Mouse (Mus musculus) ZHBTc4 (cell line): ENCODE measurements around the gene Adamts14.

Experiments
- DNase-seq: peaks from one replicate; pipeline ENCODE4 v3.0.0-alpha.2; 2011; ENCODE audit warnings: low read depth, low spot score

Gene Adamts14

DNA sequence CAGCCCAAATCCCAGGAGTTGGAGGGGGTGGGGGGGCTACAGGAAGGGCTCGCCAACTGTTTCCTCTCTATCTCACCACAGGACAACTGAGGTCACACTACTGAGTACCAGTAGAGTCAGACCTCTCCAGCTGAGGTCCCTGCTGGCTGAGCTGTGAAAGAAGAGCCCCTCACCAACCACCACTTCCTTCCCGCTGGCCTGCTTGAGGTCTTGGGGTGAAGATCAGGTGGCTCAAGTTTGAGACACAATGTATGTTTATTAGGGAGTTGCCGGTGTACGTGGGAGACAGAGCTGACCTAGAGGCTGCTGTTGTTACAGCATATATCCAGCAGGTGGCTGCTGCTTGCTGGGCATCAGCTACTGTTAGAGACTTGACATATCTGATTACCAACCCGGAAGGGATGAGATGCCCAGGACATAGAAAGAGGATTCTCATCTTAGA, 2.5 kb upstream of the Adamts14 start:
- peak; percentile 79 for DNase-seq

DNA sequence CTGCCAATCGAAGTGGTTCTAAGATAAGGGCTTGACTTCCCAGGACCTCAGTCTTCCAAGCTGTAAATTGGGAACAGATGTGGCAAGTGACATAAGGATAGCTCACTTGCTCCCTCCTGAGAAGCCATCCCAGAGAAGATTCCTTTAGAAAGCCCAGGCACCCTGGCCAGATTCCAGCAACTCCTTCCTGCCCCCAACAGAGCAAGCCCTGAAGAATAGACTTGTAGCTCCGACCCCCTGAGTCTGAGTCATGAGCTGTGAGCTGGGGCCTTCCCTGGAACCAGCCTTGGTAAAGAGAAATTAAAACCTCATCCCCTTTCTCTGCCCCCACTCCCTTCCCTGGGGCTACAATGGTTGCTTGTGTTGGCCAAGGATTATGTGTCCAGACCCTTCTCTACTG, 1.3 kb upstream of the Adamts14 start:
- DNase-seq = no peak

DNA sequence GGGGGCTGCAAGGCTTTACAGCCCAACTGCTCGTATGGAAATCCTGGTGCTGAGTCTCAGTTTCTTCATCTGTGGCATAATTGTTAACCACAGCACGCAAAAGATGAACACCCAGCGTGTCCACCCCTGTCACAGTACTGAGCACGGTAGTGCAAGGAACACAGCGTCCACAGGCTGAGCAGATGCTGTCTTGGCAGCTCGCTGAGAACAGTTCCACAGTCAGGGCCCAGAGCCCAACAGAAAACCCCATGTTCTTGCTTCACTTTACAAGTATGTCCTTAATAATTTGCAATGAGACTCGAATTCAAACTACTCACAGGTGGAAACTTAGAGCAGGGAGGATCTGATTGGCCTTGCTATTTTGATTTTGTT, 592 bp upstream of the Adamts14 start:
- DNase-seq = no peak

DNA sequence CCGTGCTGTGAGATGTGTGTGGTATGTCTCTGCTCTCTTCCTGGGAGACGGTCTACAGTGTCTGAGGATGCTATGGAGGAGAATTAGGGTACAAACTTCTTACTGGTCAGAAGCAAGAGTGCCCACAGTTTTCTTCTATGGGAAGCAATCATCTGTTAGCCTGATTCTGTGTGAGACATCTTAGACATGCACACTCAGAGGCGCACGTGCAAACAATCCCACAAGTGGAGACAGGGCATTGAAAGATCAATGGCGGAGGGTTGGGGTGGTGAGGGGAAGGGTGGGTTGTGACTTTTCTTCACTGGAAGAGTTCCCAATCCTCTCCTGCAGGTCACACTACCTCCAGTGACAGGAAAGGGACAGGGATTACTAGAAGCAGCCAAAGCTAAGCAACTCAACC, 607 bp downstream of the Adamts14 start:
- no peak for DNase-seq

DNA sequence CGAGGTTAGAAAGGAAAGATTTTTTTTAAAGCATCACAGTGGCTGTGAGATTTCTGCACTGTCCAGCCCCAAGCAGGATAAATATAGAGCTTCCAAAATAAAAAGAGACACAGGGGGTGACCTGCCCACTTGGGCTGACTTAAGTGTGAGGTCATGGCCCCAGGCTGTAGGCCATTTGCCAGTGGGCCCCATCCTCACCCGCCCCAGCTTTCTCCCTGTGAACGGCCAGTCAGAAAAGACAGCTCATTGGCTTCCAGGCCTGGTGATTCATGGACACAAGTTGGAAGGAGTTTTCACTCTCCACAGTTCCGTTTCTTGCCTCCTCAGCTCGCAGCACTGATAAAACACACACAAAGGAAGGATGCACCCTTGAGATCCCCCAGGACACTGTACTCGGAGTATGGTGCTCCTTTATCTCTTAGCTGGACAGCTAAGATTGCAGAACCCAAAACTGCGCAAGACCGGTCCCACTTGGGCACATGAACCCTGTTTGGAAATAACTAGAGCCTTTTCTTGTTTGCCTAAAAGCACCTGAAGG, 1.1 kb downstream of the Adamts14 start:
- DNase-seq = no peak

DNA sequence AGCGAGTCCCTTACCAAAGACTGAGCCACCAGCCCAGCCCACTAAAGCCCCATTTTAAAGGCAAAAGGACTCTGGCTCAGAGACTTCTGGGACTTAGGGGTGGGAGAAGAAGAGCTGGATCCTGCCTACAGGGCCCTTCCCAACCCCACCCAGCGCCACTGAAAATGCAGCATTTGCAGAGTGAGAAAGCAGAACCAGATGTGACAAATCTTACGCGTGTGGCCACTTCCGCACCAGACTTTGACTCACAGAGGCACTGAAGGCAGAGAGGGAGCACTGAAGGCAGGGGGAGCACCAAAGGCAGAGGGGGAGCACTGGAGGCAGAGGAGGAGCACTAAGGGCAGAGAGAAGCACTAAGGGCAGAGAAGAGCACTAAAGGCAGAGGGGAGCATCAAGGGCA, 5.9 kb downstream of the Adamts14 start:
- DNase-seq = no peak

DNA sequence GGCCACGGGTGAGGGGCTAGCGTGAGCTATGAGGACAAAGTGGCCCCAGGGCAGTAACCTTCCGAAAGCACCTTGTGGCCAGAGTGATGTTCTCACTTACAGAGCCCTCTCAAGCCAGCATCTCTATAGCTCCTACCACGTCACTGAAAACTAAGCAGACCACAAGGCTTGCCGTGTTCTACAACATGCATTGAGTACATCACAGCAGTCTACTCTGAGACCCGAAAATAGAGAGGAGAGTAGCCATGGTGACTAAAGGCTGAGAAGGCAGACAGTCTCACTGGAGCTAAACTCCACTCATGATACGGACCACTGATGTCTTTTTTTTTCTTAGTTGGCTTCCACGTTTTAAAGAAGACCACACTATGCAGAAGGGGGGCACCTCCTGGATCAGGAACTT, 9.6 kb downstream of the Adamts14 start:
- DNase-seq = no peak

DNA sequence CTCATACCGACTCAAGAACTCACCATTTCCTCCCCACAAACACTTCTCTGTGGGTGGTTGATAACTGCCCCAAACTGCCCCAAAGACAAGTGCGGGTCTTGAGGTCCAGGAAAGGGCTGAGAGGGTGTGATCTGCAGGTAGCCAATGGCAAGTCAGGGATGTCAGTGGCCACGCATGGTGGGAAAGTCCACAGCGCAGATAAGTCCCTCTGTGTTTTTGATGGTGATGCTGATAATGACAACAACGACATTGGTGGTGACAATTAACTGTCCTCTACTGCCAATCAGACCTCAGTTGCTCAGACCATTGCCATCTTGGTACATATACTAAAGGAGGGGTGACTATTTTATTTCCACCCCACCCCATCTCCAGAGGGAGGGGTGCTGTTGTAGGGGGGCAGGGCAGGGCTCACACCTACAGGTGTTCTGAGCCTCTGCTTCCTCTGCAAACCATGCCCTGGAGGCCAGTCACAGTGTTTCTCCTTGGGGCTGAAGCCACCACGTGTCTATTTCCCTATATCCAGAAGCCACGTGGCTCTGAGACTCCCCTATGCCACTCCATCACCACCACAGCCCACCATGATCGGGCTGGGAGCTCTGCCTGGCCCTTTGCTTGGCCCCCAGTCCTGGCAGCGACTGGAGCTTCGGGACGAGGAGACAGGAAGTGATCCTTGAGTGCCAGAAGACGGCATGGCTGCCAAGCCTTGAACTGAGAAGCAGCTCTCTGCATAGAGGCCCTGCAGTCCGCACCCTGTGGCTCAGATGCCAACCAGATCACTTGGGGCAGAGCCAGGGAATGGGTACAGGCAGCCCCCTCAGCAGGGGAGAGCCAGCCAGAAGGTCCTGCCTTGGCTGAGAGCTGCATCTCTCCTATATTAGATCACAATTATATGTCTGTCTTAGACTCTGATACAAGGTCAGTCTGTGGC, 11.7 kb downstream of the Adamts14 start:
- no peak for DNase-seq

DNA sequence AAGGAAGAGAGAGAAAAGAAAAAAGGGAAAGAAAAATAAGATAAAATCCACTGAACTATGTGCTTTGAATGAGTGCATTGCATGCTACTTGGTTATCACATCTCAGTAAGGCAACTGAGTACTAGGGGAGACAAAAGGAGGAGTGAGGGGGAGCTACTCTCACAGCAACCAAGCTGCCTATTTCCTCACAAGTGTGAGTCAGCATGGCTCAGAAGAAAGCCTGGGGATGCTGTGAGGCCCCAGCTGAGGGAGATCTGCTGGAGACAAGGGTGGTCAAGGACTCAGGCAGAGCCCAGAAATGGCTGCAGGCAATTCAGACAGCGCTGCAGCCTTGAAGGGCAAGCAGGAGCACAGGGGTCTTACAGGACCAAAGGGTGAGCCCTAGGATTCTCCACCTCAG, 15.1 kb downstream of the Adamts14 start:
- no peak for DNase-seq

DNA sequence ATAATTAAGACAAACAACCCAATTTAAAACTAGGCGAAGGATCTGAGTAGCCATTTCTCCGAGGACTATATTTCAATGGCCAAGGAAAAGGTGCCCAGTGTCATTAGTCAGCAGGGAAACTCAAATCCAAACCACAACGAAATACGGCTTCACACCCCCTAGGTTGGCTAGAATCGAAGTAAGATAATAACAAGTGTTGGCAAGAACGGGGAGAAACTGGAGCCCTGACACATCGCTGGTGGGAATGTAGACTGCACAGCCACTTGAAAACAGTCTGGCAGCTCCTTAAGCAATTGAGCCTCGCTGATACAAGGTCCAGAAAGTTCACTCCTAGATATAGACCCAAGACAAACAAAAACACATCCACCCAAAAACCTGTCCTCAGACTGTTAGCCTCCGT, 16.6 kb downstream of the Adamts14 start:
- DNase-seq = no peak

DNA sequence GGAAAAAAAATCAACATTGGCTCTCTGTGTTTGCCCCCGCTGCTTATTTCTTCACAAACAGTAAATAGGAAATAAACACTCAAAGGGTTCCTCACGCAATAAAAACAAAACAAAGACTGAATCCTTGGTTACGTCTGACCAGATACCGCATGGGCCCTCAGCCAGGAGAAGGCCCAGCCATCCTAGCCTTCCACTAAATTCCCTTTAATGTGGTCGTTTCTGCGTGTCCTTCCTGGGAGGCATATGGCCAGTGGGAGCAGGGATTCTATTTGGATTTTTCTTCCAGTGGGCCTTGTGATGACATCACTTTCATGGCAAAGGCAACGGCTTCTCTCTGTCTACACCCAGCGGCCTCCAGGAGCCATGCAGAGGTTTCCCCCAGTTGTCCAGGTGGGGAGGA, 18.0 kb downstream of the Adamts14 start:
- no peak for DNase-seq

DNA sequence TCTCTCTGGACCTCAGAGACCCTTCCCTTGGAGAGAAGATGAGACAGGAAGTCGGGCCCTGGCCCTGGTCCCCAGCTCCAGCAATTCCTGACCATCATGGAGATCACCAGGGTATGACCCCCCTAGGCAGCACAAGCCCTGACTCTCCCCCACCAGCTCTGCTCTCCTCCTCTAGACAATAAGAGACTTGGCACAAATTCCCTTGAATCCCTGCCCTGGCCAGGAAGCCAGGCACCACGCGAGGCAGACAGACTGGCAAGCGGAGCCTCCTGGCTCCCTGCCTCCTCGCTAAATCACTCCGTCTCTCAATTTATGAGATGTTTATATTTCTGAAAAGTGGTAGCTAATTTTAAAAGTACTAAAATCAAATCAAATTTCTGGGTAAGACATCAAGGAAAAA, 18.5 kb downstream of the Adamts14 start:
- no peak for DNase-seq

DNA sequence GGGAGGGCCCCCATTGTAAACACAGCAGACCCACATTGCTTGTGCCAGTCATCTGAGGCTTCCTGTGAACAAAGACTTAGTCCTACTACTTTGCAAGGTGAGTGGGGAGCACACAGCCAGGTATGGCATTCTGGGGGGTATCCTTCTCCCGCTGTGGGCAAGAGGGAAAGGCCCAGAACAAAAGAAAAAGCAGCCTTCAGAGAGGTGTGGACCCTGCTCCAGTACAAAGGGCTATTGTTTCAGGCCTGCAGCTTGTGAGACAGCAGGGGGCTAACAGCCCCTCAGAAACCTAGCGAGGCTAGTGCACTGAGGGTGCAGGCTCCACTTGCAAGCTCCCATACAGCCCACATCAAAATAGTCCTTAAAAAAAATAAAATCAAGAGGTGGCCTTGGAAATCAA, 23.3 kb downstream of the Adamts14 start:
- DNase-seq = no peak

DNA sequence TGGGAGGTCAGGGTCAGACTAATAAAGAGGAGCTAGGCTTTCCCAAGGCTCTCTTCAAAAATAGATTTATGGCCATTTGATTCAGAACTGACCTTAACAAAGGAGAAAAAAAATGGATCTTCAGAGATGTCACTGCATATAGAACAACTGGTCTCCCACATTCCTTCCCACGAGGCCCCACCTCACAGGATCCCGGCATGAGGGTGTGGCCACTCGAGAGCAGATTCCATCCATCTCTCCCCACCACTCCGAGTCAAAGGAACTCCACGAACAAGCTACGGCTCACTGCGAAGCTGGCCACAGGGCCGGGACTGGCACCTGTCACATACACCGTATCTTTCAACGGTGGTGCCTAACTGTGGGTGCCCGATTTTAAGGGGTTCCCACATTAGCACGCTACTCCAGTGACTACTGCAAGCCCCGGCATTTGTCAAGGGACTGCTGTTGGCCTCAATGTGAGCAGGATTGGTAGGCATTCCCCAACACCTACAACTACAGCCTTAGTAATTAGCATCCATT, 24.6 kb downstream of the Adamts14 start:
- peak; percentile 56 for DNase-seq

DNA sequence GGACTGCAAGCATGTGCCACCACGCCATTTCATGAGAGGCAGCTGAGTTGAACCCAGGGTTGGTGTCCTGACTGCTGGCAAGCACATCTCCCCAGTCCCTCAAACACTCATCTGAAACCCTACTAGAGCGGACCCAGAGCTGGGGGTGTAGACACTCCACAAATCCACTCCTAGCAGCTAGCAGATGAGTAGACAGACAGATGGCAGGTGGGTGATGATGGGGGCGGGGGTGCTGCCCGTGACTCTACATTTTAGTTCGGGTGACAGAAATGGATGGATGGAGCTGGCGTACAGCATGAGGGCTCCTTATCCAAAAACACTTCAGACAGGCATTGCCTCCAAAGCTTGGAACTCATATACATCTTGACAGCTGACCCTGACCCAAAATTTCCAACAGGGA, 26.9 kb downstream of the Adamts14 start:
- DNase-seq = no peak

DNA sequence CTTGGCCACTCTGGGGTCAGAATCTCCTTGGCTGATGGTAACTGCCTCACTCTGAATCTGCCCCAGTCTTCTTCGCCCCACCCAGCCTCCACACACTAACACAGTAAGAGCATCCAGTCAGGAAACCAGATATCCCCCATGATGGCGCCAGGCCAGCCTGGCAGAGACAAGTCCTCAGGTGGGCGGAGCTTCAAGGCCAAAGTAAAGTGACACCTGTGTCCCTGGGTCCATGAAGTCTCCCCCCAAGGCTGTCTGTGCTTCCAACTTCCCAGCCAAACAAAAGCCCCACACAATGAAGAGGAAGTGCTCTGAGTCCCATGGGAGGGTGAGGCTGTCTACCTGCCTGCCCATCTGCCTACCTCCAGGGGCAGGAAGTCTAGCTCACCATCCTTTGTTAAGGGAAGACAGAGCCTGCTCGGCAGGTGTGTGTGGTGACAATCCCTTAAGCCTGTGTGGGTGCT, 31.2 kb downstream of the Adamts14 start:
- peak; percentile 69 for DNase-seq

DNA sequence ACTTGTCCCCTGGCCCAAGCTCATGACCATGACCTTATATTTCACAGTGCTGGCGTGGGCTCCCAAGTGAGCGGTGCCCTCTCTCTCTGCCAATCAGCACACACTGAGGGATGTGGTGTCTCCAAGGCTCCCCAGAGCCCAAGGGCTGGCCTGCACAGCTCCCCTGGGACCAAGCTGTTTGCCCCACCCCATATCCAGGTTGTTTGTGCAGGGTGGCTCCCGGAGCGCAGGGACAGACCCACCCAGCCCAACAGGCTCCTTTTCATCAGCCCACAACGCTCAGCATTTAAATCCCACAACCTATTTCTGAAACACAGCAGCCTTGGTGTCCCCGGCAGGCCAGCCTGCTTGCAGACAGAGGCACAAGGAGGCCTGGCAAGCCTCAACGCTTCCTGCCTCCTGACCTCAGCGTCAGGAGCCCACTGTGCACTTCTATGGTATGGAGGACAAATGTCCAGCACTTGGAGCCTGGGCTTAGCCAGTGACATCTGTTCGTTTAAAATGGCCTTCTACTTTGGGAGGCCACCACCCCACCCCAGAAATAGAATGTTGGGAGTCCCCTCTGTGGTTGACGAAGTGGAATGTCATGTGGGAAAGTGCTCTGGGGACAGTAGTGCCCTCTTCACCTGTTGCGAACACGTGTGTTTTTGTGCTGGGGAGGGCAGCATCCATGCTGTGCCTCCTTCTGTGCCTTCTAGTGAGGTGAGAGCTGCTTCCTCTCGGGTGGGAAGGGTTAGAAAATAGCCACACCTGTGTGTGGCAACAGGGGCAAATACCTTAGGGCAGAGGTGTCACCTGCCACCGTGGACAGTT, 32.9 kb downstream of the Adamts14 start:
- no peak for DNase-seq

DNA sequence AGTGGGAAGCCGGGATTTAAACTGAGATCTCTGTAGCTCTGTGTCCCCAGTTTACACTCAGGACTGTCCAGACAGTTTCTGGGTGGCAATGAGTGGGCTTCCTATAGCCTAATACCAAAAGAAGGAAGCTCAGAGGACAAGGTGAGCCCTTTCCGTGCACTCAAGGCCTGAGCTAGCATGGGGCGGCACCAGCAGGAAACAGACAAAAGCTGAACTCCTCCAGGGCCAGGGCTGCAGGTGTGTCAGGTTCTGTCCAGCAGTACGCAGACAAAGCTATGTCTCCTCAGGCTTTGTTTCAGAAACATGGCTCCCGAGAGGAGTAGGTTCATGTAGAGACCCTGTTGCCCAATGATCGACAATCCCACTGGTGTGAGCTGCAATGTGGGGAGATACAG, 35.9 kb downstream of the Adamts14 start:
- peak; percentile 57 for DNase-seq

DNA sequence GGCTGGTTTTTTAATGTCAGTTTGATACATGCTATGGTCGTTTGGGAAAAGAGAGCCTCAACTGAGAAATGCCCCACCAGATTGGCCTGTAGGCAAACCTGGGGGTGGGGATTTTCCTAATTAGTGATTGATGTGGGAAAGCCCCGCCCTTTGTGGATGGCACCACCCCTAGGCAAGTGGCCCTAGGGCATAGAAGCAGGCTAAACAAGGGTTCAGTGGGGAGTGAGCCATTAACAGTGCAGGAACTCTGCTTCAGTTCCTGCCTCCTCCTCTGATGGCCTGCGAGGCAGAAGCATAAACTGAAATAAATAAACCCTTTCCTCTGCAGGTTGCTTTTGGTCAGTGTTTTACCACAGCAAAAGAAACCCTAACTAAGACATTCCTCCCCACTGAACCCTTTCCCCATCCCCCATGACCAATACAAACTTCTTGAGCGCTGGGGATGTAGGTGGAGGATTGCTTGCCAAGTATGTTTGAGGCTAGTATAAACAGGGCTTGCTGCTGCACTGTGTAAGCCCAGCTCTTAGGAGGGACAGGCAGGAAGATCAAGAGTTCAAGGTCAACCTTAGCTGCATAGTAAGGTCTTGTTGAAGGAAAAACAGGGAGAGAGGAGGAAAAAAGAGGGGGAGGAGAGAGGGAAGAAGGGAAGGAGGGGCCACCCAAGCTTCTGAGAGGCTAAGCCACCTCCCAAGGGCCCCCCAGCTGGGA, 36.4 kb downstream of the Adamts14 start:
- peak; percentile 72 for DNase-seq

DNA sequence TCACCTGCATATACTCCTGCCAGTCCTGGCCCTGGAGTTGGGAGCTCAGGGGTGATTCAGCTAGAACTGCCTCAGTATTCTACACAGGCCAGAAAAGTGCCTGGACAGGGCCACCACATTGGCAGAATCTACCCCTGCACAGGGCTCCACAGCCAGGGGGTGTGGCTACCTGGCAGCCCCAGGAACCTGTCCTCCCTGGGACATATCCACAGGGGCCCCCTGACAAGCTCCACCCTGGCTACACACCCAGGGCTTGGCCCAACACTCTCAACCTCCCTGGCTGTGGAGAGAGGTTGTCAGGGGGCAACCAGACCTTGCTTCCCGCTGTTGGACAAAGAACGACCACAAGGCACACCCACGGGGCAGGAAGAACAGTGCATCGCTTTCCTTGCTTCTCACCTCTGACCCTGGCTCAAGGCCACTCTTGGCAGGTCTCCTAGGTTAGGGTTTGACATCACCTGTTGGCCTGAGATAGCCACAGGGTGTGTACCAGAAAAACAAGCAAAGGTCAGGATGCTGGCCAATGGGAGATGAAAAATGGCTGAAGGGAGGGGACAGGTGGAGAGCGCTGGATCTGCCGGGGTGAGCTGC, 37.5 kb downstream of the Adamts14 start:
- DNase-seq = peak; percentile 41

DNA sequence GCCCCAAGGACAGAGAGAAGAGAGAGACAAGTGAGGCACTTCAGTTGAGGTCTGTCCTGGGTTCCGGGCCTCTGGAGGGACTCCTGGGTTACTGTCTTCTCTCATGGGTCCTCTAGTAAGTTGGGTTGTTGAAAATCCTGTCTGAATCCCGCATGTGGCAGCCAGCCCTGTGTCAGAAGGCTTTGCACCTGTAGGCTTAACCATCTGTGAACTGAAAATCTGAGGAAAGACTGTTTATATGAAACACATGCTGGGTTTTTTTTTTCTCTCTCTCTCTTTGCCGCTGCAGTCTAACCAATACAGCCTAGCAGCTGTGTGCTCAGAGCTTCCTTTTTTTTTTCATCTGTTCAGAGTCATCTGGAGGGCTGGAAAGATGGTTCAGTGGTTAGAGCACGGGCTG, 38.9 kb downstream of the Adamts14 start:
- DNase-seq = no peak
